Mouse (Mus musculus): ENCODE results near the gene Pla2g12a. TPM values are rescaled to one million over a fixed set of nuclear protein-coding genes. Genes with fewer than 3 reads are reported as not detected.

Gene Pla2g12a
- 11.3 to 17.0 TPM (median 13.3 TPM) in 4 replicates for total RNA-seq (2023)

DNA sequence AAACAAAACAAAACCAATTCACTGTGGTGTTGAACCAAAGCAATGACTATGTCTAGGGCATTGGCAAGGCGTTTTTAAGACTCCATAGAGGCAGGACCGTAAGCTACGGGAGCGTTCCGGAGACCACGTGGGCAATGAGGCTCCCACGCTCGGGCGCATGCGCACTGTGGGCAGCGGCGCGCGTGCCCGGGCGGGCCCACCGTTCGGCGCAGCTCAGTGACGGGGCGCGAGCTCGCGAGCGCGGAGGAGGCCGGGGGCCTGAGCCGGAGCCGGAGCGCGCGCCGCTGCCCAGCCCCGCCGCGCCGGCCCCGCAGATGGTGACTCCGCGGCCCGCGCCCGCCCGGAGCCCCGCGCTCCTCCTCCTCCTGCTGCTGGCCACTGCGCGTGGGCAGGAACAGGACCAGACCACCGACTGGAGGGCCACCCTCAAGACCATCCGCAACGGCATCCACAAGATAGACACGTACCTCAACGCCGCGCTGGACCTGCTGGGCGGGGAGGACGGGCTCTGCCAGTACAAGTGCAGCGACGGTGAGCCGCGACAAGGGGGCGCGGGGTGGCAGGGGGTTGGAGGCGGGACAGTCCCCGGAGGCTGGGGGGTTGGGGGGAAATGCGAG lies at the start of gene Pla2g12a:
Pla2g12a (plus strand) TSS at position 202 of the 617 bp plus-strand sequence.

GRCm38 (mm10) chr3:129831035-129831568 lies 47.3 kb upstream of the Pla2g12a start, which contains the start of gene Gar1:
Gar1 (minus strand) TSS chr3:129831396.

GRCm38 (mm10) chr3:129835388-129835934 lies 42.9 kb upstream of the Pla2g12a start, which contains the start of gene Cfi:
Cfi (plus strand) TSS chr3:129835884.

DNA sequence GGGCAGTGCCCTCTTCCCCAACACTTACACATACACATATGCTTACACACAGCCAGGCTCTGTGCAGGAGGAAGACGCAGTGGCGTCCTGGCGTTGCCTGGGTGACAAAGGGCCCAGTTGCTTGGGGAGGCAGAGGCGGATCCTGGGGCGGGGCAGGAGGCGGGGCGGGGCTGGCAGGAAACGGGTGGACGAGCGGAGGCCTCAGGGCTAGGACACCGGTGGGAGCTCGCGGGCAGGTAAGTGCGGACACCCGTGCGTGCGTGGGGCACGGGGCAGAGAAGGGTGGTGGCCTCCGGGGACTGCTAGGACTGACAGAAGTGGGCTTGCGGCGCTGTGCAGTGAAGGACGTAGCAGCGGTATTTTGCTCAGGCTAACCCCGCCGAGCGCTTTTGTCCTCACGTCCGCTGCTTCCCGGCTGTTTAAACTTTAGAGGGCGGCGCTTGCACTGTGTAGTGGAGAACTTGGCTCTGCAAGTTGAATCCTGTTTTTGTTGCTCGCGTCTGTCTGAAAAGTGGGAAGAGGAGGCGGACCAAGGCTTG lies 22.9 kb downstream of the Pla2g12a start, which contains the start of gene Casp6:
Casp6 (plus strand) TSS at position 155 of the 539 bp plus-strand sequence.

Other genes with a start within 250 kb of the Pla2g12a start
- gene Egf, start 123.3 kb upstream of the Pla2g12a start, total RNA-seq (2023) = 3.4 to 6.0 TPM (median 5.3 TPM) in 4 replicates
- not detected in 4 replicates for gene Lrit3, start 74.6 kb upstream of the Pla2g12a start, total RNA-seq (2023)
- 3.1 to 4.5 TPM (median 3.8 TPM) in 4 replicates for gene Rrh, start 56.0 kb upstream of the Pla2g12a start, total RNA-seq (2023)
- gene Gar1, start 47.2 kb upstream of the Pla2g12a start, total RNA-seq (2023) = 60.8 to 72.6 TPM (median 66.1 TPM) in 4 replicates
- gene Cfi, start 42.7 kb upstream of the Pla2g12a start, total RNA-seq (2023) = not detected in 4 replicates
- 23.0 to 28.2 TPM (median 26.5 TPM) in 4 replicates for gene Casp6, start 22.8 kb downstream of the Pla2g12a start, total RNA-seq (2023)
- not detected in 4 replicates for gene Mcub, start 91.6 kb downstream of the Pla2g12a start, total RNA-seq (2023)
- gene Sec24b, start 182.9 kb downstream of the Pla2g12a start, total RNA-seq (2023) = 107 to 125 TPM (median 115 TPM) in 4 replicates

Measured in B cell, adult 62 days (primary cell).